Mouse (Mus musculus) midbrain, embryonic 14.5 days (tissue): ENCODE results near the gene Pnpla7. TPM values are rescaled to one million over a fixed set of nuclear protein-coding genes. Genes with fewer than 3 reads are reported as not detected.

Source experiments
- ATAC-seq: fragments of 200-750 bp; cut with Nextera tagmentation; 2 replicates; pipeline ENCODE4 v1.8.0; 2017; ENCODE audit warnings: moderate number of reproducible peaks, moderate library complexity; ENCODE audit not compliant: low FRiP score, low TSS enrichment
- DNase-seq: peaks from one replicate; pipeline ENCODE4 v3.0.0-alpha.2; 2015
- H3K27ac ChIP-seq: fragments of 300-500 bp; sonication (generic); replicated peaks from 2 replicates; pipeline ENCODE4 v1.5.1; 2014; ENCODE audit warnings: mild to moderate bottlenecking, low read depth, low read length, moderate library complexity
- H3K27me3 ChIP-seq: fragments of 300-500 bp; sonication (generic); 2 replicates; pipeline ENCODE4 v1.6.1; 2014; ENCODE audit warnings: low read length, control low read depth, mixed read lengths; ENCODE audit not compliant: control insufficient read depth, insufficient read depth
- H3K36me3 ChIP-seq: fragments of 300-500 bp; sonication (generic); 2 replicates; pipeline ENCODE4 v1.6.1; 2014; ENCODE audit warnings: low read length, control low read depth; ENCODE audit not compliant: control insufficient read depth, insufficient read depth
- H3K4me1 ChIP-seq: fragments of 300-500 bp; sonication (generic); 2 replicates; pipeline ENCODE4 v1.6.1; 2014; ENCODE audit warnings: mild to moderate bottlenecking, antibody characterized with exemption, low read length, control low read depth; ENCODE audit not compliant: control insufficient read depth, insufficient read depth
- H3K4me2 ChIP-seq: fragments of 300-500 bp; sonication (generic); 2 replicates; pipeline ENCODE4 v1.6.1; 2014; ENCODE audit warnings: mild to moderate bottlenecking, low read length, moderate library complexity
- H3K4me3 ChIP-seq: fragments of 300-500 bp; sonication (generic); replicated peaks from 2 replicates; pipeline ENCODE4 v1.5.1; 2014; ENCODE audit warnings: low read depth, low read length
- H3K9ac ChIP-seq: fragments of 300-500 bp; sonication (generic); replicated peaks from 2 replicates; pipeline ENCODE4 v1.6.1; 2014; ENCODE audit warnings: mild to moderate bottlenecking, low read length, moderate library complexity
- H3K9me3 ChIP-seq: fragments of 300-500 bp; sonication (generic); 2 replicates; pipeline ENCODE4 v1.6.1; 2016; ENCODE audit warnings: low read length, control low read depth, mixed read lengths; ENCODE audit not compliant: control insufficient read depth
- WGBS: fragments of 180-500 bp; shearing (Covaris S2); extraction: QIAGEN DNeasy Blood & Tissue Kit; methylation state at CpG from one replicate; pipeline ENCODE4 v1.1.7; 2014; 5-methylcytosine and 5-hydroxymethylcytosine counted together
- polyA plus RNA-seq: library from polyadenylated mRNA; unstranded; fragments of >200 nt; fragmentation: Nextera tagmentation; extraction: Ambion mirVana; gene quantifications from 2 replicates; pipeline ENCODE4 v1.2.1, GENCODE M21; 2014

Gene Pnpla7
- polyA plus RNA-seq, 1 experiment from 2014 or later, result 4.4 TPM

- peak; percentile 88 for ATAC-seq
- Histone ChIP-seq H3K36me3 (peaks cover 31% of the 10 kb centered on the region), H3K4me1 (peaks cover 15% of the 10 kb centered on the region), H3K27me3 (no peaks in the 10 kb centered on the region), H3K9me3 (no peaks in the 10 kb centered on the region), H3K27ac (peak within 1 kb of the TSS; percentile 63), H3K4me3 (peak within 1 kb of the TSS; percentile 86), H3K9ac (peak within 1 kb of the TSS; percentile 81), H3K4me2 (peak within 1 kb of the TSS; percentile 89)
- WGBS, result 5% methylated on average over 47 of the region's 47 CpGs
- peak; percentile 91 for DNase-seq
Measured at GRCm38 (mm10) chr2:25054221-25055067, 78.6 kb downstream of the Pnpla7 start, which contains the start of gene Nsmf. Gene Nsmf, plus strand, starts transcription at chr2:25054355.

- no peak overlapping the region for H3K27ac ChIP-seq
- peak; percentile 49 for DNase-seq
Measured at GRCm38 (mm10) chr2:25055068-25055405, 79.2 kb downstream of the Pnpla7 start.

GRCm38 (mm10) chr2:25055409-25056155 is 79.7 kb downstream of the Pnpla7 start:
- Histone ChIP-seq H3K36me3 (peaks cover 43% of the 10 kb centered on the region), H3K4me3 (peak overlapping the region; percentile 86), H3K27me3 (no peaks in the 10 kb centered on the region), H3K4me1 (peaks cover 15% of the 10 kb centered on the region), H3K4me2 (peak overlapping the region; percentile 89), H3K27ac (no peak overlapping the region), H3K9ac (peak overlapping the region; percentile 81), H3K9me3 (no peaks in the 10 kb centered on the region)
- 87% methylated on average over 21 of the region's 21 CpGs for WGBS
- DNase-seq, result no peak
- ATAC-seq, result no peak

More at GRCm38 (mm10) chr2:25055068-25055405, 79.2 kb downstream of the Pnpla7 start:
- Histone ChIP-seq H3K9ac (peak overlapping the region; percentile 81), H3K36me3 (peaks cover 37% of the 10 kb centered on the region), H3K4me1 (peaks cover 15% of the 10 kb centered on the region), H3K9me3 (no peaks in the 10 kb centered on the region), H3K4me3 (peak overlapping the region; percentile 86), H3K4me2 (peak overlapping the region; percentile 89), H3K27me3 (no peaks in the 10 kb centered on the region)
- ATAC-seq, result peak; percentile 29
- 49% methylated on average over 2 of the region's 2 CpGs for WGBS

GRCm38 (mm10) chr2:25058926-25059325 is 83.1 kb downstream of the Pnpla7 start:
- DNase-seq (no peak), ATAC-seq (no peak)
- H3K9ac ChIP-seq, result no peak overlapping the region
- H3K36me3 ChIP-seq, result peaks cover 65% of the 10 kb centered on the region
- no peak overlapping the region for H3K4me2 ChIP-seq
- WGBS, result 90% methylated on average over 7 of the region's 7 CpGs
- no peaks in the 10 kb centered on the region for H3K9me3 ChIP-seq
- no peak overlapping the region for H3K4me3 ChIP-seq
- H3K4me1 ChIP-seq, result peaks cover 15% of the 10 kb centered on the region
- no peaks in the 10 kb centered on the region for H3K27me3 ChIP-seq
- no peak overlapping the region for H3K27ac ChIP-seq

- Histone ChIP-seq H3K36me3 (peaks cover 43% of the 10 kb centered on the region), H3K9me3 (no peaks in the 10 kb centered on the region), H3K27me3 (no peaks in the 10 kb centered on the region), H3K4me3 (no peak overlapping the region), H3K27ac (no peak overlapping the region), H3K4me1 (no peaks in the 10 kb centered on the region), H3K4me2 (no peak overlapping the region), H3K9ac (no peak overlapping the region)
- 92% methylated on average over 5 of the region's 5 CpGs for WGBS
- ATAC-seq, result no peak
- no peak for DNase-seq
Measured at GRCm38 (mm10) chr2:25063523-25063922, 87.7 kb downstream of the Pnpla7 start.

- Histone ChIP-seq H3K27ac (no peak overlapping the region), H3K36me3 (peaks cover 35% of the 10 kb centered on the region), H3K4me3 (no peak overlapping the region), H3K4me2 (no peak overlapping the region), H3K4me1 (no peaks in the 10 kb centered on the region), H3K9me3 (no peaks in the 10 kb centered on the region), H3K27me3 (no peaks in the 10 kb centered on the region), H3K9ac (no peak overlapping the region)
- 95% methylated on average over 1 of the region's 1 CpGs for WGBS
- ATAC-seq, result no peak
- DNase-seq, result no peak
Measured at GRCm38 (mm10) chr2:25064285-25064684, 88.5 kb downstream of the Pnpla7 start.

GRCm38 (mm10) chr2:25065537-25065936 is 89.7 kb downstream of the Pnpla7 start:
- no peaks in the 10 kb centered on the region for H3K9me3 ChIP-seq
- no peak overlapping the region for H3K4me2 ChIP-seq
- no peak overlapping the region for H3K9ac ChIP-seq
- peaks cover 22% of the 10 kb centered on the region for H3K36me3 ChIP-seq
- H3K4me1 ChIP-seq, result no peaks in the 10 kb centered on the region
- H3K27ac ChIP-seq, result no peak overlapping the region
- ATAC-seq (no peak), DNase-seq (no peak)
- H3K4me3 ChIP-seq, result no peak overlapping the region
- no peaks in the 10 kb centered on the region for H3K27me3 ChIP-seq

- no peaks in the 10 kb centered on the region for H3K27me3 ChIP-seq
- no peak overlapping the region for H3K4me2 ChIP-seq
- no peak for DNase-seq
- 87% methylated on average over 4 of the region's 4 CpGs for WGBS
- H3K9ac ChIP-seq, result no peak overlapping the region
- no peak overlapping the region for H3K27ac ChIP-seq
- ATAC-seq, result no peak
- no peak overlapping the region for H3K4me3 ChIP-seq
- H3K9me3 ChIP-seq, result no peaks in the 10 kb centered on the region
- no peaks in the 10 kb centered on the region for H3K4me1 ChIP-seq
- peaks cover 12% of the 10 kb centered on the region for H3K36me3 ChIP-seq
Measured at GRCm38 (mm10) chr2:25066552-25066951, 90.7 kb downstream of the Pnpla7 start.
